Mouse (Mus musculus): Measurements from ENCODE around the gene 1110051M20Rik.

- TF ChIP-seq CTCF (IDR thresholded peaks at IDR 0.05; ENCODE audit: borderline replicate concordance, insufficient read depth, low read depth, low read length) (no peak), POLR2A (IDR thresholded peaks at IDR 0.05; ENCODE audit: borderline replicate concordance, insufficient read depth, low read length) (no peak)
Observed at GRCm38 (mm10) chr2:91386547-91387286, 57.8 kb downstream of the 1110051M20Rik start.

Measured in cerebellum, adult 2 months (tissue).